Mouse (Mus musculus) left cerebral cortex, adult 6 months (tissue): ENCODE data around the gene Hnrnpr. TPM values are rescaled to one million over a fixed set of nuclear protein-coding genes. Genes with fewer than 3 reads are reported as not detected.

Experiments
- long read RNA-seq, 2 experiments: library from polyadenylated mRNA; unstranded; transcript quantifications; one replicate each; pipeline ENCODE4 v2.0.0; 2019 to 2020
- polyA plus RNA-seq: library from polyadenylated mRNA; unstranded; fragments of <200 nt; fragmentation: Nextera tagmentation; gene quantifications from 2 replicates; pipeline ENCODE4 v1.2.3, GENCODE M21; 2021

The Hnrnpr gene
- polyA plus RNA-seq: 73.7 and 76.1 TPM in 2 replicates
- long read RNA-seq, experiment 1, full-length matches to known transcripts: 273 of 341 reads
- long read RNA-seq, experiment 1, partial matches to known transcripts: 60 of 341 reads
- long read RNA-seq, experiment 1, other reads (novel, unspliced or antisense): 8 of 341 reads
- long read RNA-seq, experiment 2, full-length matches to known transcripts: 42 of 129 reads
- long read RNA-seq, experiment 2, partial matches to known transcripts: 79 of 129 reads
- long read RNA-seq, experiment 2, other reads (novel, unspliced or antisense): 8 of 129 reads

GRCm38 (mm10) chr4:136310229-136311041, at the start of gene Hnrnpr:
Gene Hnrnpr (plus strand): TSS chr4:136310942.

GRCm38 (mm10) chr4:136284455-136284854, 26.3 kb upstream of the Hnrnpr start, which contains the start of gene Zfp46:
Gene Zfp46 (plus strand): TSS chr4:136284683.

Other genes with a start within 250 kb of the Hnrnpr start
- gene Id3, start 167.4 kb upstream of the Hnrnpr start, polyA plus RNA-seq: 114 and 124 TPM in 2 replicates
- 0.15 and 0.68 TPM in 2 replicates for gene E2f2, start 138.5 kb upstream of the Hnrnpr start, polyA plus RNA-seq
- 0.43 and 0.50 TPM in 2 replicates for gene Asap3, start 104.6 kb upstream of the Hnrnpr start, polyA plus RNA-seq
- 0.91 and 1.6 TPM in 2 replicates for gene Tcea3, start 63.2 kb upstream of the Hnrnpr start, polyA plus RNA-seq
- gene Zfp46, start 26.3 kb upstream of the Hnrnpr start, polyA plus RNA-seq: 8.5 and 9.8 TPM in 2 replicates
- 1.1 and 1.5 TPM in 2 replicates for gene Htr1d, start 112.6 kb downstream of the Hnrnpr start, polyA plus RNA-seq
- 0.29 TPM in 1 of 2 replicates, not detected in the other for gene 6030445D17Rik, start 151.3 kb downstream of the Hnrnpr start, polyA plus RNA-seq
- 65.6 and 75.4 TPM in 2 replicates for gene Luzp1, start 158.8 kb downstream of the Hnrnpr start, polyA plus RNA-seq